Mouse (Mus musculus) thymus, postnatal 14 days (tissue): ENCODE measurements around the gene Kcnab2.

Experiments used
- DNase-seq: peaks from one replicate; pipeline ENCODE4 v3.0.0; 2021

Kcnab2 gene

GRCm38 (mm10) chr4:152382528-152383252, 95.0 kb downstream of the Kcnab2 start:
- no peak for DNase-seq

- no peak for DNase-seq
Measured at GRCm38 (mm10) chr4:152365228-152365627, 112.4 kb downstream of the Kcnab2 start.

GRCm38 (mm10) chr4:152362180-152362579, 115.5 kb downstream of the Kcnab2 start:
- DNase-seq, result no peak

- DNase-seq, result peak; percentile 47
Measured at GRCm38 (mm10) chr4:152360855-152361254, 116.8 kb downstream of the Kcnab2 start.

- DNase-seq, result no peak
Measured at GRCm38 (mm10) chr4:152359700-152360099, 118.0 kb downstream of the Kcnab2 start.

GRCm38 (mm10) chr4:152355672-152356071, 122.0 kb downstream of the Kcnab2 start:
- DNase-seq, result no peak

GRCm38 (mm10) chr4:152353886-152354637, 123.6 kb downstream of the Kcnab2 start:
- DNase-seq, result no peak

- no peak for DNase-seq
Measured at GRCm38 (mm10) chr4:152351422-152352305, 126.0 kb downstream of the Kcnab2 start.

- DNase-seq, result no peak
Measured at GRCm38 (mm10) chr4:152350722-152351421, 126.8 kb downstream of the Kcnab2 start.

- no peak for DNase-seq
Measured at GRCm38 (mm10) chr4:152349837-152350381, 127.8 kb downstream of the Kcnab2 start.

GRCm38 (mm10) chr4:152345120-152345889, 132.4 kb downstream of the Kcnab2 start:
- no peak for DNase-seq

- DNase-seq, result no peak
Measured at GRCm38 (mm10) chr4:152344651-152345050, 133.0 kb downstream of the Kcnab2 start.

- no peak for DNase-seq
Measured at GRCm38 (mm10) chr4:152343296-152343695, 134.4 kb downstream of the Kcnab2 start.
